8 mouse cellular contexts compared by ENCODE assay signal in the genomic region with DNA sequence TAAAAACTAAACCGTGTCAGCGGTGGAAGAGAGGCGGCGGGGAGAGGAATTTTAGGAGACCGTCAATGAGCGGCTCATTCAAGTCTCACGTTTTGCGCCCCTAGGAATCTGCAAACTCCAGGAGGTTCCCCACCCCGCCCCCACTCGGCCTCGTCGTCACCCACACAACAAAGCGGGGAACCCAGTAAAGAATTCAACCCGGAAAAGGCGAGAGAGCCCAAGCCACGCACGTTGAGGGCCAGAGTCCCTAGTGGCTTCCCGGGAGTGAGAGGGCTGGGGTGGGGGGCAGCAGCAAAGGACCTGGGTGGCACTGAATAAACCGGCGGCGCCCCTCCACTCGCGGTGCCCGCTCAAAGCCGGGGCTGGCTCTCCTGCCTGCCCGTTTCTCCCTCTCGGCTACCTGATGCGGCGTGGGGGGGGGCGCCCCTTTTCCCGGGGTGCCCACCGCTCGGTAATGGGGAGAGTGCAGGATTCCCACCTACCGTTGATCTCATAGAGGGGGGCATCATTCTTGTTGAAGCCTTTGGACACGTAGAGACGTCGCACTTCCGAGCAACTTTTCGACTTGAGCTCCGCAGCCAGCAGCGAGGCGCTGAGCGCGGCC. TPM values are rescaled to one million over a fixed set of nuclear protein-coding genes. Genes with fewer than 3 reads are reported as not detected.
DNase-seq lines count a peak whose midpoint lies in the region; ATAC-seq and TF ChIP-seq lines count a peak whose summit lies in the region.

No protein-coding gene starts in this region.

- peak overlapping the region; percentile 48 for H3K4me3 ChIP-seq in forebrain, postnatal 0 days (ENCODE audit: low read depth, low read length)
- peak overlapping the region; percentile 51 for H3K4me3 ChIP-seq in midbrain, embryonic 12.5 days

- H3K9me3 ChIP-seq in forebrain, postnatal 0 days (ENCODE audit: low read length), result no peaks in the 10 kb centered on the region
- H3K9me3 ChIP-seq in midbrain, embryonic 12.5 days, result no peaks in the 10 kb centered on the region

- no peaks in the 10 kb centered on the region for H3K27me3 ChIP-seq in forebrain, postnatal 0 days (ENCODE audit: insufficient read depth, low read length)
- H3K27me3 ChIP-seq in midbrain, embryonic 12.5 days, result peaks cover 23% of the 10 kb centered on the region

- DNase-seq in heart, adult 11 months, result peak; percentile 88
- no peak for DNase-seq in heart, adult 8-10 months (ENCODE audit: low spot score)
- peak; percentile 5 for DNase-seq in adipocyte (ENCODE audit: low spot score)
- DNase-seq in forebrain, postnatal 0 days, result peak; percentile 2
- peak; percentile 44 for DNase-seq in kidney, postnatal 10 days
- no peak for DNase-seq in left cerebral cortex, adult 9 months (ENCODE audit: low spot score in 2 of 2)

- 34% methylated on average over 43 of the region's 44 CpGs for WGBS in forebrain, postnatal 0 days
- 28% methylated on average over 43 of the region's 44 CpGs for WGBS in midbrain, embryonic 12.5 days

- H3K4me1 ChIP-seq in forebrain, postnatal 0 days (ENCODE audit: insufficient read depth), result no peaks in the 10 kb centered on the region
- peaks cover 7% of the 10 kb centered on the region; the same call in 1 of the 2 replicates for H3K4me1 ChIP-seq in midbrain, embryonic 12.5 days

- no peaks in the 10 kb centered on the region for H3K36me3 ChIP-seq in forebrain, postnatal 0 days (ENCODE audit: insufficient read depth)
- no peaks in the 10 kb centered on the region for H3K36me3 ChIP-seq in midbrain, embryonic 12.5 days

- no peak overlapping the region for H3K27ac ChIP-seq in forebrain, postnatal 0 days (ENCODE audit: low read depth, low read length)
- no peak overlapping the region for H3K27ac ChIP-seq in midbrain, embryonic 12.5 days (replicated peaks)

- TF ChIP-seq CTCF in forebrain, postnatal 0 days (IDR thresholded peaks at IDR 0.05; ENCODE audit: low read depth), result no peak

- peak overlapping the region; percentile 62 for H3K4me2 ChIP-seq in forebrain, postnatal 0 days (ENCODE audit: low read depth)
- peak overlapping the region; percentile 69 for H3K4me2 ChIP-seq in midbrain, embryonic 12.5 days (replicated peaks)

- peak overlapping the region; percentile 41; the same call in 1 of the 2 replicates for H3K9ac ChIP-seq in forebrain, postnatal 0 days
- peak overlapping the region; percentile 62 for H3K9ac ChIP-seq in midbrain, embryonic 12.5 days (replicated peaks)

- ATAC-seq in forebrain, postnatal 0 days, result no peak
- no peak for ATAC-seq in midbrain, embryonic 12.5 days (ENCODE audit: low FRiP score, low read depth)
- ATAC-seq in erythroid progenitor cell, adult 5-6 weeks (replicated peaks; ENCODE audit: low FRiP score, poor library complexity, severe bottlenecking), result no peak

RNA-seq across cellular contexts. Expression of gene Gpc4, which starts 0.8 kb away (rescaled TPM):
- 10 to 100 TPM; 30.6 to 39.7 (median 34.3) TPM for total RNA-seq in heart, adult 8-10 months (2022)
- total RNA-seq in forebrain, postnatal 0 days (2014; rRNA removed), result 3.9 and 4.8 TPM in 2 replicates
- polyA plus RNA-seq in forebrain, postnatal 0 days (2015; fragmentation: Nextera tagmentation; extraction: Ambion mirVana), result 10.7 and 12.7 TPM in 2 replicates
- 20.2 and 25.0 TPM in 2 replicates for polyA plus RNA-seq in midbrain, embryonic 12.5 days (2016; fragmentation: Nextera tagmentation; extraction: Ambion mirVana)
- 10.1 and 17.6 TPM in 2 replicates for total RNA-seq in erythroid progenitor cell, adult 5-6 weeks (2015; ENCODE audit: low replicate concordance)
- 6.8 and 7.1 TPM in 2 replicates for total RNA-seq in erythroid progenitor cell, adult 5-6 weeks (2017; ENCODE audit: low replicate concordance)

Comparison
In these comparisons a context has a peak if more than half of its experiments do, and no peak if none do; other contexts are left out.
1. DNase-seq: peak in heart, adult 11 months (single experiment), adipocyte (single experiment), forebrain, postnatal 0 days (single experiment) and kidney, postnatal 10 days (single experiment); none in heart, adult 8-10 months (single experiment) and left cerebral cortex, adult 9 months (0 of 2).